Mouse (Mus musculus) liver, adult 2 months (tissue): ENCODE measurements around the gene Dcakd.

ENCODE experiments used
- CTCF ChIP-seq: fragments of 200-500 bp; IDR thresholded peaks from 2 replicates; pipeline ENCODE4 v1.5.1; 2011; ENCODE audit warnings: low read depth, low read length, control low read depth
- POLR2A ChIP-seq: fragments of 200-500 bp; IDR thresholded peaks from 2 replicates; pipeline ENCODE4 v1.6.1; 2011; ENCODE audit warnings: low read length, control low read depth; ENCODE audit not compliant: insufficient read depth; ENCODE audit errors: extremely low read depth

DNA sequence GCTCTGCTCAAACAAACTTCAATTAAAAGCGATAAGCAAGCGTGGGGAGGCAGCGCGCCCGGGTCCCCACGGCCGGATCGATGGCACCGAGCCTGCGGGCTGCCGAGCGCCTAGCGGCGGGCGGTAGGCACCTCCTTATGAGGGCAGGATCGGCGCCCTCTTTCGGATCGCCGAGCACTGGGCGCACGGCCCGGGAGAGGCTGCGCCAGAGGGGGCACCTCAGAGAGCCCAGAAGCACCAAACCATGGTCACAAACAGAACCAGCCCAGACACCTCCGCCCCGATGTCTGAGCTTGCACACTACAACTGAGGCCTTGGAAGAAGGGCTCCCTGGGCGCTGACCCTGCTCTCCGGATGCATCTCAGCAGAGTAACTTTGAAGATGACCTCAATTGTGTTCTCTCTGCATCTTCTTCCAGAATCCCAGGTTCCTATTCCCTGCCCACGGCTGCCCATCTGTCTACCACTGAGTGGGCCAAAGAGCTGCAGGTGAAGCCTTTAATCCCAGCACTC lies 37.9 kb downstream of the Dcakd start:
- TF ChIP-seq CTCF, result peak; percentile 46
- TF ChIP-seq POLR2A, result no peak
